Mouse (Mus musculus) G1E (cell line): Measurements from ENCODE around the gene Ppp4c.

Source experiments
- CTCF ChIP-seq: IDR thresholded peaks from 2 replicates; pipeline ENCODE4 v1.5.1; 2012; ENCODE audit warnings: low read depth, low read length, inconsistent platforms, mixed read lengths
- GATA1 ChIP-seq: IDR thresholded peaks from 2 replicates; pipeline ENCODE4 v1.6.1; 2012; ENCODE audit warnings: borderline replicate concordance, low read length, inconsistent platforms, mixed read lengths
- GATA2 ChIP-seq: IDR thresholded peaks from 2 replicates; pipeline ENCODE4 v1.6.1; 2012; ENCODE audit warnings: low read depth, low read length, inconsistent platforms, borderline replicate concordance
- POLR2AphosphoS5 ChIP-seq: IDR thresholded peaks from 2 replicates; pipeline ENCODE4 v1.6.1; 2012; ENCODE audit warnings: low read depth, low read length, inconsistent platforms; ENCODE audit not compliant: insufficient replicate concordance
- TAL1 ChIP-seq: conservative IDR thresholded peaks from 2 replicates; pipeline ENCODE4 v1.6.1; 2012; ENCODE audit warnings: low read depth, low read length, inconsistent platforms, mixed read lengths

DNA sequence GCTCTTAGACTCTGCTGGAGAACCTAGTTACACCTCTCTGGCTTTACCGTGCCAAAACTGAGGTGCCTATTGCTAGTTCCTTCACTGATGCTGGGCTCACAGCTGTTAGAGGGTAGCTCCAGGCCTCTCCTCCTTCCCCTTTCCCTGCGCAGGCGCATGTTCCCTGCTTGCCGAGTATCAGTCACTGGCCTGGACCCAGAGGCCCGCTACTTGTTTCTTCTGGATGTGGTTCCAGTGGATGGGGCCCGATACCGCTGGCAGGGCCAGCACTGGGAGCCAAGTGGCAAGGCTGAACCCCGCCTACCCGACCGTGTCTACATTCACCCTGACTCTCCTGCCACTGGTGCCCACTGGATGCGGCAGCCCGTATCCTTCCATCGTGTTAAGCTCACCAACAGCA, 9.6 kb downstream of the Ppp4c start:
- TF ChIP-seq CTCF = no peak
- TF ChIP-seq GATA1 = no peak
- no peak; the same call in 1 of the 2 replicates for TF ChIP-seq POLR2AphosphoS5
- no peak for TF ChIP-seq TAL1
- TF ChIP-seq GATA2 = no peak
